Mouse (Mus musculus) ES-Bruce4 (cell line): ENCODE results near the gene Rxylt1. TPM values are rescaled to one million over a fixed set of nuclear protein-coding genes. Genes with fewer than 3 reads are reported as not detected.

Experiments used
- H3K27ac ChIP-seq: 2 replicates; pipeline ENCODE4 v1.5.1; 2012; ENCODE audit warnings: low read length, inconsistent platforms; ENCODE audit not compliant: insufficient read depth
- H3K27me3 ChIP-seq: 2 replicates; pipeline ENCODE4 v1.6.1; 2012; ENCODE audit warnings: mild to moderate bottlenecking, low read length, inconsistent platforms; ENCODE audit not compliant: control insufficient read depth, poor library complexity, insufficient read depth, severe bottlenecking
- H3K36me3 ChIP-seq: 2 replicates; pipeline ENCODE4 v1.6.1; 2012; ENCODE audit warnings: inconsistent platforms, mild to moderate bottlenecking, low read length, moderate library complexity; ENCODE audit not compliant: control insufficient read depth, poor library complexity, insufficient read depth, severe bottlenecking
- H3K4me1 ChIP-seq: one replicate; pipeline ENCODE4 v1.8.1; 2011; ENCODE audit warnings: low read length; ENCODE audit not compliant: control insufficient read depth, insufficient read depth
- H3K4me3 ChIP-seq: 2 replicates; pipeline ENCODE4 v1.5.1; 2011; ENCODE audit warnings: low read depth, mild to moderate bottlenecking, low read length
- H3K9ac ChIP-seq: 2 replicates; pipeline ENCODE4 v1.6.1; 2012; ENCODE audit warnings: low read depth, mild to moderate bottlenecking, inconsistent platforms; ENCODE audit not compliant: poor library complexity, severe bottlenecking
- H3K9me3 ChIP-seq: replicated peaks from 2 replicates; pipeline ENCODE4 v1.6.1; 2012; ENCODE audit warnings: mild to moderate bottlenecking, low read length, inconsistent platforms; ENCODE audit not compliant: control insufficient read depth, poor library complexity, insufficient read depth, severe bottlenecking
- CTCF ChIP-seq: IDR thresholded peaks from one replicate; pipeline ENCODE4 v1.8.1; 2011; ENCODE audit warnings: low read depth, low read length
- EP300 ChIP-seq: IDR thresholded peaks from 2 replicates; pipeline ENCODE4 v1.6.1; 2011; ENCODE audit warnings: low read depth, low read length; ENCODE audit not compliant: insufficient read depth
- POLR2A ChIP-seq: IDR thresholded peaks from one replicate; pipeline ENCODE4 v1.8.1; 2011; ENCODE audit warnings: low read length; ENCODE audit not compliant: insufficient read depth
- polyA plus RNA-seq: library from polyadenylated mRNA; stranded (reverse); fragments of >200 nt; gene quantifications from 2 replicates; pipeline ENCODE4 v1.2.4, GENCODE M21; 2011; ENCODE audit warnings: low read depth; ENCODE audit not compliant: missing spikeins, insufficient read depth, insufficient read length

Rxylt1 gene
- polyA plus RNA-seq, 1 experiment: 63.7 TPM

DNA sequence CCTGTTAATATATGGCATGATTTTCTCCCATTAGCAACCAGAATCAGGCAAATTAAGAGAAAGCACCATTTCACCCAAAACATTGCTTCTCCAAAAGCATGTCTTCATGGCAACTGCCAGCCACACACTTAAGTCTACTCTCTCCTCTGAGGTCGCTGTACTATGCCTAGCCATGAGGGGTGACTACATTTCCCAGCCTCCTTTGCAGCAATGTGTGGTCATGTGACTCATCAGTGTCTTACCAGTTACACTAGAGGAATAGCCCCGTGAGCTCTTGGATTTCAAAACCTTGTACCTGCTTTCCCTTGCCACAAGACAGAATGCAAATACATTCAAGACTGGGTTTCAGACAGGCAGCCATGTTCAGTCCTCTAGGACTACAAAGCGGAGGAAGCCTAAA lies 58.6 kb downstream of the Rxylt1 start:
- H3K27me3 ChIP-seq: no peaks in the 10 kb centered on the region
- TF ChIP-seq CTCF (no peak), POLR2A (no peak)
- H3K27ac ChIP-seq: no peak overlapping the region
- H3K4me3 ChIP-seq: no peak overlapping the region
- 0 out of 2 replicates have a peak, but pooled peaks cover 2% of the 10 kb centered on the region for H3K9me3 ChIP-seq
- no peaks in the 10 kb centered on the region for H3K36me3 ChIP-seq
- H3K9ac ChIP-seq: no peak overlapping the region
- H3K4me1 ChIP-seq: no peaks in the 10 kb centered on the region

DNA sequence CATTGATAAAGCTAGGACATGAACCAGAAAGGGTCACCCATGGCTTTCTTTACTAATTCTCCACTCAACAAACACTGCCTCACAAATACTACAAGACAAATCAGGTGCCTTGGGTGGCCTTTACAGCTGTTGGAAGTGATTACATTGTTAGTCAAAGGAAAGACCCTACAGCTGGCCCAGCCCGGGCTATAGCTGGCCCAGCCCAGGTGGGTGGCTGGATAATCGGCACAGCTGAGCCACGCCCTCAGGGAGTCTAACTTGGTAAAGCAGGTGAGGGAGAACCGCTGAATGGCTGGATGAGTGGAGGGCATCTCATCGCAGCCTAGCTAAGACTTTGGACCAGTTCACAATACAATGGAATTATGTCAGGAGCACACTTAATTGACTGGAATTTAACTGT lies 63.9 kb downstream of the Rxylt1 start:
- Histone ChIP-seq H3K9me3 (peaks cover 2% of the 10 kb centered on the region; the same call in 1 of the 2 replicates), H3K4me1 (no peaks in the 10 kb centered on the region), H3K36me3 (no peaks in the 10 kb centered on the region), H3K27me3 (no peaks in the 10 kb centered on the region), H3K4me3 (no peak overlapping the region), H3K27ac (no peak overlapping the region), H3K9ac (no peak overlapping the region)
- TF ChIP-seq POLR2A: no peak
- TF ChIP-seq EP300: no peak
- TF ChIP-seq CTCF: no peak

DNA sequence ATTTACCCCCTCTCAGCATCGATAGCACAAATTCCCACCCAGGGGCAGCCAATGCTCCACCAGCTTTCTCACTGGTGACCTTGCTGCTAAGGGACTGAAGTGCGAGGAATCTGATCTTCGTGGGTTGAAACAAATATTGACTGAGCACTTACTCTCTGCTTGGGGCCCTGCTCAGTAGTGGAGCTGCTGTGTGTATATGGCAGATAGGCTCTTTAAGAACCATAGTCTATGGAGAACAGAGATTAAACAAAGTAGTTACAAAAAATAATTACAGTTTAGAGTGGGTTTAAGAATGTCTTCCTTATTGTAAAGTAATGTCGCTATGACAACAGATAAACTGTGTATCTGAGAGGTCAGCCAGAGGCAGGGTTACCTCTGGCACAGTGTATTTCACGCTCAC lies 66.8 kb downstream of the Rxylt1 start:
- no peak overlapping the region for H3K9ac ChIP-seq
- TF ChIP-seq CTCF (no peak), POLR2A (no peak), EP300 (no peak)
- H3K4me3 ChIP-seq: no peak overlapping the region
- H3K36me3 ChIP-seq: no peaks in the 10 kb centered on the region
- no peak overlapping the region for H3K27ac ChIP-seq
- H3K4me1 ChIP-seq: no peaks in the 10 kb centered on the region
- no peaks in the 10 kb centered on the region for H3K27me3 ChIP-seq
- H3K9me3 ChIP-seq: peaks cover 2% of the 10 kb centered on the region; the same call in 1 of the 2 replicates

DNA sequence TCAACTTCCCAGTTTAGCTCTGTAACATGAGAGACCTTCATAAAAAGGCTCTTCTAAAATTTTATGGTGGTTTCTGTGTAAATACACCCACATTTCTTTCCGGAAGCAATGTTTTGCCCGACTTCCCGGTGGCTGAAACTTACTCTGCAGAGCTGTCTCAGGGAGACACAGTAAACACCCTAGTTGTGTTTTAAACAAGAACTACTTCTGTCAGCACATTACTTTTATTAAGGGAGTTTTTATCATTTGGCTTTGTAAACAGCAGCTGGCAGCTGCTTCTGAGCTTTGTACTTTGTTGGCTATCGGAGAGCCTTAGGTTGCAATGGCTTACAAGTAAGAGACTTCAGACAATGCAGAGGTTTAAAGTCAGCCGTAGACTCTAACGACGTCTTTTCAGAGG lies 67.4 kb downstream of the Rxylt1 start:
- Histone ChIP-seq H3K9ac (no peak overlapping the region), H3K27ac (no peak overlapping the region), H3K27me3 (no peaks in the 10 kb centered on the region), H3K36me3 (no peaks in the 10 kb centered on the region), H3K4me1 (no peaks in the 10 kb centered on the region), H3K4me3 (no peak overlapping the region), H3K9me3 (peaks cover 2% of the 10 kb centered on the region; the same call in 1 of the 2 replicates)
- no peak for TF ChIP-seq CTCF
- no peak for TF ChIP-seq POLR2A
- no peak for TF ChIP-seq EP300

Other genes starting within 250 kb of the Rxylt1 start
- gene Srgap1, start 50.1 kb downstream of the Rxylt1 start, polyA plus RNA-seq: 8.0 and 8.1 TPM in 2 replicates